Mouse (Mus musculus) small intestine, adult 2 months (tissue): ENCODE measurements around the gene Aqp12.

ENCODE experiments used
- CTCF ChIP-seq: fragments of 200-500 bp; IDR thresholded peaks from 2 replicates; pipeline ENCODE4 v1.5.1; 2012; ENCODE audit warnings: low read depth, mild to moderate bottlenecking, control low read depth, inconsistent platforms, low read length, moderate library complexity, mixed read lengths; ENCODE audit not compliant: insufficient replicate concordance, insufficient read length; ENCODE audit errors: extremely low read depth
- POLR2A ChIP-seq: fragments of 200-500 bp; IDR thresholded peaks from 2 replicates; pipeline ENCODE4 v1.6.1; 2012; ENCODE audit warnings: low read depth, mild to moderate bottlenecking, control low read depth, inconsistent platforms, low read length, moderate library complexity

DNA sequence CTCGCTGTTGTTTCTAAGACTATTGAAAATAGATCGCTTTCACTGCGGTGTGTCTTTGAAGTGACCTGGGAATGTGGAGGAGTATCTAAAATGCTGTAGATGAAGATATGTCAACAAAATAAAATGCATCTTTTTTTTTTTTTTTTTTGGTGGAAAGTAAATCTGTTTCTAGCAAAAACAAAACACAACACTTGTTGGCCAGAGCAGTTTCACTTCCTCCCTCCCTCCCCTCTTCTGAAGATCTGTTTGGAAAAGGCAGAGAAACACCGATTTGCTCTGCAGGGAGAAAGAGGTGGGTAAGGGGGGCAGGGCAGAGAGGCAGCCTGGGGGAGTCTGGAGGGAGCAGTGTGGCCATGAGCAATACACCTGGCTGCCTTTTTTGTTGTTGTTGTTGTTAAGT is 7.2 kb downstream of the Aqp12 start:
- TF ChIP-seq CTCF (no peak), POLR2A (no peak)
